ENCODE assay signal across 20 mouse cellular contexts in the genomic region with DNA sequence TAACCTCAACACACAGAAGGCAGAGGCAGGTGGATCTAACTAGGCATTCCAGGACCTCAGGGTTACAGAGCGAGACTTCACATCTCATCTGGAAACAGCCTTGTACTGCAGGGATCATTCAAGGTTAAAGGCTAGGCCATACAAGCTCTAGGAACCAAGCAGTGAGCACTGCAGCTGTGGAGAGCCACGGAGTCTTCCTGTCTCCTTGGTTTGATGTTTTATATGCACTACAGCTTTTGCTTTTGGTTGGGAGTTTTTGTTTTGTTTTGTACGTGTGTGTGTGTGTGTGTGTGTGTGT. TPM values are rescaled to one million over a fixed set of nuclear protein-coding genes. Genes with fewer than 3 reads are reported as not detected.
DNase-seq lines count a peak whose midpoint lies in the region; ATAC-seq and TF ChIP-seq lines count a peak whose summit lies in the region.
"Had no signal": no experiment of that assay in that cellular context is flagged by ENCODE, and none has a peak within 500 bp of the region (broad histone marks: within the 10 kb centered on the region; RNA-seq: fewer than 3 reads in every experiment).

No protein-coding gene starts in this region.

- H3K36me3 ChIP-seq in lung, embryonic 15.5 days, result no peaks in the 10 kb centered on the region
- H3K36me3 ChIP-seq in MEL (ENCODE audit: control insufficient read depth in 1 of 2, insufficient read depth in 2 of 2, low read length in 2 of 2), result peaks cover 6 to 69% of the 10 kb centered on the region in 2 experiments
- H3K36me3 ChIP-seq in heart, embryonic 11.5 days (ENCODE audit: control insufficient read depth, insufficient read depth, low read length), result no peaks in the 10 kb centered on the region
- H3K36me3 ChIP-seq: embryonic facial prominence, embryonic 10.5 days; forebrain, embryonic 10.5 days; heart, embryonic 10.5 days; heart, embryonic 15.5 days; hindbrain, embryonic 13.5 days had no signal

- WGBS in lung, embryonic 15.5 days, result 70% methylated on average over 3 of the region's 3 CpGs
- WGBS in heart, embryonic 11.5 days (ENCODE audit: insufficient replicate concordance), result 63% methylated on average over 3 of the region's 3 CpGs

- TF ChIP-seq CTCF in gastrocnemius, adult 2 months (IDR thresholded peaks at IDR 0.05), result no peak
- no peak for TF ChIP-seq CTCF in MEL (IDR thresholded peaks at IDR 0.05 in 2 of 3, conservative IDR thresholded peaks at IDR 0.05 in 1 of 3; ENCODE audit: control insufficient read depth in 1 of 3, insufficient read depth in 1 of 3, low read depth in 2 of 3, low read length in 3 of 3, poor library complexity in 1 of 3, severe bottlenecking in 1 of 3)

- no peak for TF ChIP-seq EP300 in MEL (IDR thresholded peaks at IDR 0.05; ENCODE audit: low read depth in 1 of 2, low read length in 2 of 2)

- no peaks in the 10 kb centered on the region for H3K27me3 ChIP-seq in lung, embryonic 15.5 days
- no peaks in the 10 kb centered on the region for H3K27me3 ChIP-seq in MEL (ENCODE audit: control insufficient read depth in 1 of 2, insufficient read depth in 2 of 2, low read length in 2 of 2)
- H3K27me3 ChIP-seq in heart, embryonic 11.5 days (ENCODE audit: control insufficient read depth, insufficient read depth, low read length), result no peaks in the 10 kb centered on the region
- H3K27me3 ChIP-seq: heart, embryonic 15.5 days; hindbrain, embryonic 13.5 days; Patski had no signal

- intact Hi-C loops in gastrocnemius, adult 2 months (cut with DNase I), result no loop called here
- intact Hi-C loops in gastrocnemius, postnatal 14 days (cut with DNase I; ENCODE audit: low total_unique reads), result no loop called here

- no peak overlapping the region for H3K4me2 ChIP-seq in lung, embryonic 15.5 days
- no peak overlapping the region for H3K4me2 ChIP-seq in heart, embryonic 11.5 days
- H3K4me2 ChIP-seq: heart, embryonic 15.5 days; hindbrain, embryonic 13.5 days had no signal

- DNase-seq in gastrocnemius, adult 2 months, result no peak
- no peak for DNase-seq in gastrocnemius, postnatal 14 days
- DNase-seq in lung, postnatal 4 days, result no peak
- peak; percentile 78 for DNase-seq in MEL (ENCODE audit: low read depth, low spot score)
- DNase-seq: cerebellum, adult 2 months; cerebellum, postnatal 10 days; heart, adult 18-20 months; heart, postnatal 14 days had no signal

- peaks cover 29% of the 10 kb centered on the region for H3K4me1 ChIP-seq in lung, embryonic 15.5 days
- peaks cover 52 to 56% of the 10 kb centered on the region in 2 experiments for H3K4me1 ChIP-seq in MEL (ENCODE audit: control insufficient read depth in 1 of 2, insufficient read depth in 2 of 2, low read length in 2 of 2)
- no peaks in the 10 kb centered on the region for H3K4me1 ChIP-seq in heart, embryonic 11.5 days (ENCODE audit: control insufficient read depth, insufficient read depth, low read length)
- H3K4me1 ChIP-seq: heart, embryonic 10.5 days; hindbrain, embryonic 13.5 days had no signal

- TF ChIP-seq POLR2A in MEL (IDR thresholded peaks at IDR 0.05; ENCODE audit: control insufficient read depth in 1 of 2, insufficient read depth in 1 of 2, low read depth in 1 of 2, low read length in 2 of 2, poor library complexity in 1 of 2), result no peak

- H3K9ac ChIP-seq in lung, embryonic 15.5 days, result no peak overlapping the region
- H3K9ac ChIP-seq in MEL (ENCODE audit: control insufficient read depth, low read depth, low read length, poor library complexity, severe bottlenecking), result peak overlapping the region; percentile 47
- no peak overlapping the region for H3K9ac ChIP-seq in heart, embryonic 11.5 days (ENCODE audit: low read depth, low read length)
- H3K9ac ChIP-seq: heart, embryonic 15.5 days; hindbrain, embryonic 13.5 days had no signal

- no peak for ATAC-seq in lung, embryonic 15.5 days (ENCODE audit: borderline replicate concordance, extremely low read depth, low FRiP score, low TSS enrichment)
- peak; percentile 60 for ATAC-seq in megakaryocyte-erythroid progenitor cell, adult 5-6 weeks (replicated peaks; ENCODE audit: low FRiP score, low TSS enrichment, poor library complexity, severe bottlenecking)
- ATAC-seq in heart, embryonic 11.5 days (replicated peaks; ENCODE audit: insufficient number of reproducible peaks, low FRiP score, low TSS enrichment), result no peak
- ATAC-seq: activated CD4-positive, CD25-positive, alpha-beta regulatory T cell, adult 4 months; forebrain, embryonic 14.5 days had no signal

- no peak for TF ChIP-seq RAD21 in MEL (IDR thresholded peaks at IDR 0.05; ENCODE audit: low read depth, low read length)

- H3K27ac ChIP-seq in gastrocnemius, adult 2 months, result 0 out of 2 replicates have a peak overlapping the region, but pooled peaks have one; percentile 28
- peak overlapping the region; percentile 73; the same call in 1 of the 2 replicates for H3K27ac ChIP-seq in lung, embryonic 15.5 days
- H3K27ac ChIP-seq in MEL (ENCODE audit: control insufficient read depth, low read depth, low read length), result peak overlapping the region; percentile 93
- no peak overlapping the region for H3K27ac ChIP-seq in heart, embryonic 11.5 days (ENCODE audit: low read depth, low read length)
- H3K27ac ChIP-seq: embryonic facial prominence, embryonic 10.5 days; forebrain, embryonic 10.5 days; heart, embryonic 10.5 days; heart, embryonic 15.5 days; hindbrain, embryonic 13.5 days had no signal

- peaks cover 38% of the 10 kb centered on the region for H3K79me2 ChIP-seq in MEL (ENCODE audit: control insufficient read depth, insufficient read depth, low read length, poor library complexity)

- no peak overlapping the region for H3K4me3 ChIP-seq in gastrocnemius, adult 2 months
- no peak overlapping the region for H3K4me3 ChIP-seq in lung, embryonic 15.5 days
- H3K4me3 ChIP-seq in MEL (ENCODE audit: control insufficient read depth in 1 of 2, insufficient read depth in 1 of 2, low read depth in 2 of 2, low read length in 2 of 2), result peak overlapping the region; percentile 16 to 22
- H3K4me3 ChIP-seq in heart, embryonic 11.5 days (ENCODE audit: low read depth, low read length), result no peak overlapping the region
- H3K4me3 ChIP-seq: embryonic facial prominence, embryonic 10.5 days; erythroblast, embryonic 14.5 days; forebrain, embryonic 10.5 days; heart, embryonic 10.5 days; heart, embryonic 15.5 days; hindbrain, embryonic 13.5 days had no signal

- H3K9me3 ChIP-seq in lung, embryonic 15.5 days, result no peaks in the 10 kb centered on the region
- H3K9me3 ChIP-seq in MEL (replicated peaks; ENCODE audit: insufficient read depth, low read length), result no peaks in the 10 kb centered on the region
- no peaks in the 10 kb centered on the region for H3K9me3 ChIP-seq in heart, embryonic 11.5 days (replicated peaks; ENCODE audit: control insufficient read depth, low read length)
- H3K9me3 ChIP-seq: embryonic facial prominence, embryonic 10.5 days; forebrain, embryonic 10.5 days; heart, embryonic 10.5 days; heart, embryonic 15.5 days; hindbrain, embryonic 13.5 days had no signal

TF ChIP-seq in MEL, 35 proteins besides CTCF, POLR2A, EP300 and RAD21:
- TF ChIP-seq KAT2A (conservative IDR thresholded peaks at IDR 0.05; ENCODE audit: low read depth, low read length), result no peak
- no peak for TF ChIP-seq GATA1 (IDR thresholded peaks at IDR 0.05; ENCODE audit: low read depth, low read length)
- TF ChIP-seq ETS1 (IDR thresholded peaks at IDR 0.05; ENCODE audit: low read depth, low read length), result no peak
- TF ChIP-seq ZC3H11A (IDR thresholded peaks at IDR 0.05; ENCODE audit: low read depth, low read length), result no peak

RNA-seq across cellular contexts. Expression of gene Myo1d, which starts 12.6 kb away (rescaled TPM):
- total RNA-seq in gastrocnemius, adult 2 months (2021), result 1 to 10 TPM; 2.7 to 5.3 TPM
- total RNA-seq in gastrocnemius, postnatal 14 days (2021), result 1 to 10 TPM; 6.4 to 7.0 TPM
- 16.0 and 18.8 TPM in 2 replicates for polyA plus RNA-seq in lung, embryonic 15.5 days (2015; fragmentation: Nextera tagmentation; extraction: Ambion mirVana)
- total RNA-seq in MEL (2012; rRNA removed), result 15.9 and 20.2 TPM in 2 replicates
- 10 to 100 TPM; 41.7 to 81.1 TPM for polyA plus RNA-seq in MEL (2012; ENCODE audit: insufficient read depth in 1 of 2, insufficient read length in 2 of 2, low read depth in 1 of 2, low replicate concordance in 2 of 2, missing spikeins in 1 of 2)
- 58.6 and 71.5 TPM in 2 replicates for total RNA-seq in megakaryocyte-erythroid progenitor cell, adult 5-6 weeks (2014; fragmentation: Nextera tagmentation)
- 15.3 and 23.4 TPM in 2 replicates for total RNA-seq in megakaryocyte-erythroid progenitor cell, adult 5-6 weeks (2017)
- polyA plus RNA-seq in heart, embryonic 11.5 days (2014; fragmentation: Nextera tagmentation; extraction: Ambion mirVana), result 10.8 and 11.1 TPM in 2 replicates

RNA-seq across cellular contexts. Expression of gene Tmem98, which starts 42.7 kb away (rescaled TPM):
- total RNA-seq in gastrocnemius, adult 2 months (2021), result 1 to 10 TPM in 1 of 2 experiments, under 1 TPM in 1; 0.87 to 1.3 TPM
- 1 to 10 TPM; 3.3 to 4.9 TPM for total RNA-seq in gastrocnemius, postnatal 14 days (2021)
- 132 and 133 TPM in 2 replicates for polyA plus RNA-seq in lung, embryonic 15.5 days (2015; fragmentation: Nextera tagmentation; extraction: Ambion mirVana)
- 21.5 and 23.3 TPM in 2 replicates for total RNA-seq in MEL (2012; rRNA removed)
- polyA plus RNA-seq in MEL (2012; ENCODE audit: insufficient read depth in 1 of 2, insufficient read length in 2 of 2, low read depth in 1 of 2, low replicate concordance in 2 of 2, missing spikeins in 1 of 2), result 10 to 100 TPM in 1 of 2 experiments, not detected in 1; 33.5 TPM
- total RNA-seq in megakaryocyte-erythroid progenitor cell, adult 5-6 weeks (2014; fragmentation: Nextera tagmentation), result 8.9 and 11.2 TPM in 2 replicates
- total RNA-seq in megakaryocyte-erythroid progenitor cell, adult 5-6 weeks (2017), result 2.1 and 4.2 TPM in 2 replicates
- polyA plus RNA-seq in heart, embryonic 11.5 days (2014; fragmentation: Nextera tagmentation; extraction: Ambion mirVana), result 113 and 116 TPM in 2 replicates
- polyA plus RNA-seq: activated CD4-positive, CD25-positive, alpha-beta regulatory T cell, adult 4 months; erythroblast, embryonic 14.5 days had no signal

Comparison
In these comparisons a context has a peak if more than half of its experiments do, and no peak if none do; other contexts are left out.
1. H3K4me3 ChIP-seq: peak in MEL (2 of 2); none in gastrocnemius, adult 2 months (single experiment), lung, embryonic 15.5 days (single experiment) and heart, embryonic 11.5 days (single experiment).